Mouse (Mus musculus) spleen, postnatal 14 days (tissue): Measurements from ENCODE around the gene Aaed1.

Source experiments
- DNase-seq, 2 experiments: peaks; one replicate each; pipeline ENCODE4 v3.0.0; 2021 to 2022; ENCODE audit warnings: low spot score in 2 of 2

Aaed1 gene

GRCm38 (mm10) chr13:64252147-64252546 lies 60.4 kb downstream of the Aaed1 start:
- DNase-seq, result no peak

GRCm38 (mm10) chr13:64250363-64250762 lies 62.1 kb downstream of the Aaed1 start:
- peak in 1 of 2 experiments; percentile 21 for DNase-seq

- peak; percentile 80 to 89 for DNase-seq
Measured at GRCm38 (mm10) chr13:64248775-64249524, 63.6 kb downstream of the Aaed1 start.

GRCm38 (mm10) chr13:64248161-64248774 lies 64.2 kb downstream of the Aaed1 start:
- DNase-seq, result peak; percentile 41 to 51

- no peak for DNase-seq
Measured at GRCm38 (mm10) chr13:64246106-64246505, 66.4 kb downstream of the Aaed1 start.

GRCm38 (mm10) chr13:64244685-64245261 lies 67.7 kb downstream of the Aaed1 start:
- no peak for DNase-seq

- DNase-seq, result no peak
Measured at GRCm38 (mm10) chr13:64242721-64243120, 69.8 kb downstream of the Aaed1 start.

GRCm38 (mm10) chr13:64240626-64241025 lies 71.9 kb downstream of the Aaed1 start:
- no peak for DNase-seq

- no peak for DNase-seq
Measured at GRCm38 (mm10) chr13:64237681-64238157, 74.8 kb downstream of the Aaed1 start.

- DNase-seq, result no peak
Measured at GRCm38 (mm10) chr13:64237000-64237680, 75.4 kb downstream of the Aaed1 start.

- DNase-seq, result no peak
Measured at GRCm38 (mm10) chr13:64235777-64236176, 76.7 kb downstream of the Aaed1 start.

GRCm38 (mm10) chr13:64235062-64235715 lies 77.3 kb downstream of the Aaed1 start:
- no peak for DNase-seq

GRCm38 (mm10) chr13:64233139-64233538 lies 79.4 kb downstream of the Aaed1 start:
- no peak for DNase-seq

- no peak for DNase-seq
Measured at GRCm38 (mm10) chr13:64226725-64227124, 85.8 kb downstream of the Aaed1 start.

- no peak for DNase-seq
Measured at GRCm38 (mm10) chr13:64225738-64226137, 86.8 kb downstream of the Aaed1 start.
